Mouse (Mus musculus) olfactory bulb, adult 2 months (tissue): ENCODE results near the gene Tlcd2.

Experiments
- CTCF ChIP-seq: fragments of 200-500 bp; IDR thresholded peaks from 2 replicates; pipeline ENCODE4 v1.5.1; 2012; ENCODE audit warnings: low read depth, mild to moderate bottlenecking, low read length, moderate library complexity; ENCODE audit not compliant: insufficient read depth
- POLR2A ChIP-seq: fragments of 200-500 bp; IDR thresholded peaks from 2 replicates; pipeline ENCODE4 v1.6.1; 2012; ENCODE audit warnings: mild to moderate bottlenecking, low read depth, low read length, moderate library complexity; ENCODE audit not compliant: insufficient read depth

- TF ChIP-seq CTCF (no peak), POLR2A (no peak)
Observed at GRCm38 (mm10) chr11:75459751-75460102, 1.8 kb upstream of the Tlcd2 start.
